Mouse (Mus musculus) intestine, embryonic 15.5 days (tissue): Measurements from ENCODE around the gene Magoh. TPM values are rescaled to one million over a fixed set of nuclear protein-coding genes. Genes with fewer than 3 reads are reported as not detected.

Experiments used
- ATAC-seq: fragments of 200-750 bp; cut with Nextera tagmentation; 2 replicates; pipeline ENCODE4 v1.8.0; 2017; ENCODE audit warnings: moderate TSS enrichment, moderate library complexity
- H3K27ac ChIP-seq: fragments of 300-500 bp; sonication (generic); 2 replicates; pipeline ENCODE4 v1.5.1; 2015; ENCODE audit warnings: mild to moderate bottlenecking, inconsistent platforms
- H3K27me3 ChIP-seq: fragments of 300-500 bp; sonication (generic); replicated peaks from 2 replicates; pipeline ENCODE4 v1.6.1; 2015; ENCODE audit warnings: inconsistent platforms
- H3K36me3 ChIP-seq: fragments of 300-500 bp; sonication (generic); 2 replicates; pipeline ENCODE4 v1.6.1; 2015; ENCODE audit warnings: inconsistent platforms
- H3K4me1 ChIP-seq: fragments of 300-500 bp; sonication (generic); replicated peaks from 2 replicates; pipeline ENCODE4 v1.6.1; 2015; ENCODE audit warnings: inconsistent platforms
- H3K4me2 ChIP-seq: fragments of 300-500 bp; sonication (generic); replicated peaks from 2 replicates; pipeline ENCODE4 v1.6.1; 2015; ENCODE audit warnings: mild to moderate bottlenecking, inconsistent platforms
- H3K4me3 ChIP-seq: fragments of 300-500 bp; sonication (generic); replicated peaks from 2 replicates; pipeline ENCODE4 v1.5.1; 2015; ENCODE audit warnings: inconsistent platforms
- H3K9ac ChIP-seq: fragments of 300-500 bp; sonication (generic); 2 replicates; pipeline ENCODE4 v1.6.1; 2015; ENCODE audit warnings: inconsistent platforms
- H3K9me3 ChIP-seq: fragments of 300-500 bp; sonication (generic); 2 replicates; pipeline ENCODE4 v1.6.1; 2016; ENCODE audit warnings: inconsistent platforms
- WGBS: fragments of 180-500 bp; shearing (Covaris S2); methylation state at CpG from one replicate; pipeline ENCODE4 v1.1.7; 2015; 5-methylcytosine and 5-hydroxymethylcytosine counted together
- polyA plus RNA-seq: library from polyadenylated mRNA; unstranded; fragments of >200 nt; fragmentation: Nextera tagmentation; extraction: Ambion mirVana; gene quantifications from 2 replicates; pipeline ENCODE4 v1.2.1, GENCODE M21; 2015

The Magoh gene
- polyA plus RNA-seq, 1 experiment from 2014 or later: 194 TPM

GRCm38 (mm10) chr4:107892663-107893062 lies 13.1 kb downstream of the Magoh start:
- H3K9ac ChIP-seq: no peak overlapping the region
- no peaks in the 10 kb centered on the region for H3K9me3 ChIP-seq
- peaks cover 24% of the 10 kb centered on the region for H3K36me3 ChIP-seq
- H3K4me2 ChIP-seq: no peak overlapping the region
- H3K4me3 ChIP-seq: no peak overlapping the region
- H3K4me1 ChIP-seq: peaks cover 13% of the 10 kb centered on the region; the same call in 1 of the 2 replicates
- WGBS: 74% methylated on average over 2 of the region's 2 CpGs
- H3K27ac ChIP-seq: no peak overlapping the region
- ATAC-seq: no peak
- no peaks in the 10 kb centered on the region for H3K27me3 ChIP-seq

GRCm38 (mm10) chr4:107899211-107899927 lies 19.8 kb downstream of the Magoh start:
- no peaks in the 10 kb centered on the region for H3K27me3 ChIP-seq
- peaks cover 19% of the 10 kb centered on the region for H3K36me3 ChIP-seq
- no peaks in the 10 kb centered on the region for H3K9me3 ChIP-seq
- no peak overlapping the region; the same call in 1 of the 2 replicates for H3K27ac ChIP-seq
- H3K9ac ChIP-seq: no peak overlapping the region
- no peak overlapping the region for H3K4me3 ChIP-seq
- H3K4me1 ChIP-seq: peaks cover 2% of the 10 kb centered on the region; the same call in 1 of the 2 replicates
- peak; percentile 85 for ATAC-seq
- WGBS: 67% methylated on average over 5 of the region's 5 CpGs
- H3K4me2 ChIP-seq: no peak overlapping the region

- H3K4me1 ChIP-seq: peaks cover 2% of the 10 kb centered on the region; the same call in 1 of the 2 replicates
- whole genome bisulfite sequencing: 94% methylated on average over 3 of the region's 3 CpGs
- no peak overlapping the region for H3K4me2 ChIP-seq
- ATAC-seq: no peak
- peaks cover 24% of the 10 kb centered on the region for H3K36me3 ChIP-seq
- H3K4me3 ChIP-seq: no peak overlapping the region
- no peak overlapping the region for H3K9ac ChIP-seq
- H3K9me3 ChIP-seq: no peaks in the 10 kb centered on the region
- H3K27me3 ChIP-seq: no peaks in the 10 kb centered on the region
- H3K27ac ChIP-seq: peak overlapping the region; percentile 29; the same call in 1 of the 2 replicates
Observed at GRCm38 (mm10) chr4:107900206-107900605, 20.7 kb downstream of the Magoh start.

DNA sequence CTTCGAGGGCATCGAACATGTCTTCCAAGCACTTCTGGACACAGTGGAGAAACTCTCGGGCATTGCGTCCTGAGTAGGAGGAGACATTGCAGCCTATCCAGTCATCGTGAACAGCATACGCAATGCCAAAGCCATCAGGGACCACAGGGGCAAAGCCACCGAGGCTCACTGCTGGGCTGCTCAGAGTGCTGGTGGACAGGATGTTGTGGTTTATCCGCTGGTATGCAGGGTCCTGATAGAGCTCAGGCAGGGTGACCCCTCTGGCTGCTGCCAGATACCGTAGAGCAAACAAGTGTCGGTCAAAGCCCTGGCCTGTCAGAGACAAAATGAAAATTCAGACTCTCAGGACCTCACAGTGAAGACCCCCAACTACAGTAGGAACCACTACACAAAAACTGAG lies 24.7 kb downstream of the Magoh start:
- Histone ChIP-seq H3K27me3 (no peaks in the 10 kb centered on the region), H3K9ac (no peak overlapping the region), H3K27ac (no peak overlapping the region), H3K4me1 (peaks cover 2% of the 10 kb centered on the region; the same call in 1 of the 2 replicates), H3K9me3 (no peaks in the 10 kb centered on the region), H3K4me3 (no peak overlapping the region), H3K36me3 (peaks cover 35% of the 10 kb centered on the region), H3K4me2 (no peak overlapping the region)
- WGBS: 92% methylated on average over 10 of the region's 10 CpGs
- no peak for ATAC-seq

DNA sequence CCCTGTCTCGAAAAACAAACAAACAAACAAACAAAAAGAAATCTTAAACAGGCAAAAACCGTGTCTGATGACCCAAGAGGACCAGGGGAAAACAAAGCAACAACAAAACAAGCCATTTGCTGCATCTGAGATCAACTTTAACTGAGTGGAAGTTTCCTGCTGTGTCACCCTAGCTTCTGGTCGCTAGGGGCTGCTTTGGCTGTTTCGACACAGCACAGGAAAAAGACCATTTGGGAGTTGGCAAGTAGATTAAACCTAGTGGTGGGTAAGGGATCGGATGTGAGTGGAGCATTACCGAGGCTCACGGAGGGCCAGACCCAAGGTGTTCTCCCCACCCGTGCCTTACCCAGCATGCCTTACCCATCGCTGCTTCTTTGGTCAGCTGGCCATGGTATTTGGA lies 27.0 kb downstream of the Magoh start:
- 90% methylated on average over 9 of the region's 9 CpGs for WGBS
- H3K9me3 ChIP-seq: no peaks in the 10 kb centered on the region
- H3K27ac ChIP-seq: no peak overlapping the region
- H3K4me3 ChIP-seq: no peak overlapping the region
- no peak overlapping the region for H3K9ac ChIP-seq
- no peak overlapping the region for H3K4me2 ChIP-seq
- H3K4me1 ChIP-seq: no peaks in the 10 kb centered on the region
- no peaks in the 10 kb centered on the region for H3K27me3 ChIP-seq
- H3K36me3 ChIP-seq: peaks cover 42% of the 10 kb centered on the region
- no peak for ATAC-seq

DNA sequence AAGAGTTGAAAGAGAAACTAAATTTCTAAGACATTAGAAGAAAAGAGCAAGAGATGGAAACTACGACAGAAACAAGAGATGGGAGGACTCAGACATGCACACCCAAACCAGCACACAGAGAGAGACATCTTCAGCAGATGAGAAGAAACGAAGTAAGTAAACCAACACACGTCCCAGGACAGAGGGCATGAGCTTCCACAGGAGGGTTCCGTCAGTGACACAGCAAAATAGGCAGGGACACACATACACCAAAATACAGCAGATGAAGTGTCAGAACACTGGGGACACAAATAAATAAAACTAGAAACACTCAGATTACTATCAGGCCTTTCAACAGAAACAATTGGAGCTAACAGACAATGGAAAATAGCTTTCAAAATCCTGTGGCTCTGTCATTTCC lies 30.5 kb downstream of the Magoh start:
- Histone ChIP-seq H3K9me3 (no peaks in the 10 kb centered on the region), H3K36me3 (peaks cover 53% of the 10 kb centered on the region), H3K4me1 (no peaks in the 10 kb centered on the region), H3K27ac (no peak overlapping the region), H3K4me3 (no peak overlapping the region), H3K4me2 (no peak overlapping the region), H3K9ac (no peak overlapping the region), H3K27me3 (no peaks in the 10 kb centered on the region)
- no peak for ATAC-seq
- 86% methylated on average over 4 of the region's 4 CpGs for WGBS

GRCm38 (mm10) chr4:107920336-107920735 lies 40.8 kb downstream of the Magoh start:
- Histone ChIP-seq H3K27me3 (no peaks in the 10 kb centered on the region), H3K9ac (no peak overlapping the region), H3K9me3 (no peaks in the 10 kb centered on the region), H3K4me1 (peaks cover 18% of the 10 kb centered on the region), H3K4me2 (no peak overlapping the region), H3K4me3 (no peak overlapping the region), H3K36me3 (no peaks in the 10 kb centered on the region), H3K27ac (0 out of 2 replicates have a peak overlapping the region, but pooled peaks have one; percentile 37)
- WGBS: 81% methylated on average over 2 of the region's 2 CpGs
- ATAC-seq: no peak

DNA sequence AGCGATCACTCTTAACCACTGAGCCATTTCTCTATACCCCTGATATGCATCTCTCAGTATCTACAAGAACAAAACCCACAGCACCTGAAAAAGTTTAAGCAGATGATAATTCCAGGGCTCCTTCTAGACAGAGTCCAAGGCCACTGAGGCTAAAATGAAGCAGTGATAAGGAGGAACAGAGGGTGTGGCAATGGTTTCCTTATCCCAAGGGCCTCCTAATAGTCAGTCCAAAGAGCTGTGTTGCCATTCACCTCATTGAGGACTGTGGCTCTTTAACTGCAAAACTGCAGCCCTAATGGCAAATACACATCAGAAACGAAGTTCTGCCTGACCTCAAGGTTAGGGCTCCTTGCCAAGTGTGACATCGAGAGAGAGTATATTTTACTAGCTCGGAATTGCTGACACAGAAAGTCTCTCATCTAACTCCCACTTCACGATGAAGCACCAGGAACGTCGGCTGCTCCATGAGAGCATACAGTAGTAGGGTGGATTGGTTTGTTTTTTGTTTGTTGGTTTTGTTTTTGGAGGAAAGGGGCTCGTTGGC lies 41.7 kb downstream of the Magoh start:
- no peak overlapping the region for H3K4me3 ChIP-seq

GRCm38 (mm10) chr4:107921952-107922351 lies 42.4 kb downstream of the Magoh start:
- Histone ChIP-seq H3K9ac (0 out of 2 replicates have a peak overlapping the region, but pooled peaks have one; percentile 32), H3K4me3 (peak overlapping the region; percentile 65), H3K36me3 (no peaks in the 10 kb centered on the region), H3K27ac (peak overlapping the region; percentile 59), H3K4me1 (peaks cover 18% of the 10 kb centered on the region), H3K9me3 (no peaks in the 10 kb centered on the region), H3K4me2 (peak overlapping the region; percentile 64), H3K27me3 (no peaks in the 10 kb centered on the region)
- peak; percentile 63 for ATAC-seq
- 51% methylated on average over 4 of the region's 4 CpGs for WGBS

More for the DNA sequence above, 41.7 kb downstream of the Magoh start:
- peak overlapping the region; percentile 59 for H3K27ac ChIP-seq
- H3K4me2 ChIP-seq: peak overlapping the region; percentile 64
- no peaks in the 10 kb centered on the region for H3K36me3 ChIP-seq
- WGBS: 47% methylated on average over 8 of the region's 8 CpGs
- no peaks in the 10 kb centered on the region for H3K27me3 ChIP-seq
- no peaks in the 10 kb centered on the region for H3K9me3 ChIP-seq
- peak; percentile 55 for ATAC-seq
- H3K4me1 ChIP-seq: peaks cover 18% of the 10 kb centered on the region
- no peak overlapping the region for H3K9ac ChIP-seq

DNA sequence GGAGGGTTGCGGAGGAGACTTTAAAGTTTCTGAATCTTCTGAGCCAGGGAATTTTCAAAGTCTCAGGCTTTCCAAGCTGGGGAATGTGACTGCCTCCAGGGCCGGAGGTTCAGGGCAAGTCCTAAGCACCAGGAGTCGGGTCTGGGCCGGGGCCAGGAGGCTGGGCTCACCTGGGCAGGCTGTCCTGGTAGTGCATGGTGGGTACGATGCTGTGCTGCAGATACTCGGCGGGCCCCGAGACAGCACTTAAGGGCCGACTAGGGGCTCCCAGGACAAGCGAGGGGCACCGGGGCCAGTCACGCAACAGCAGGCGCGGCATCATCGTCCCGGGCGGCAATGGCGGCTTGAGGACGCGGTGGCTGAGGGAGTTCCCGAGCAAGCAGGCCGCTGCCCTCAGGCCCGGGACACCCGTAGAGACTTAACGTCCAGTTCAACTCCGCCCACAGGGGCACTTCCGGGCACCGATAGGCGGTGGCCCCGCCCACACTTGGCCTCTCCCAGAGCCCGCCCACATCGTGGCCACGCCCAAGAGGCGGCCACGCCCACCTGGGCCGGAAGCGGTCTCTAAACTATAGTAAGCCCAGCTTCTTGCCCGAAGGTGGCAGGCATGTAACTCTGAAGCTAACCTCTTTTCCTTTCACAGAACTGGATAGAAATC lies 43.7 kb downstream of the Magoh start, which contains the start of gene Cpt2:
Gene Cpt2 (minus strand): TSS at position 466 of the 658 bp plus-strand sequence.
- no peaks in the 10 kb centered on the region for H3K36me3 ChIP-seq
- WGBS: under 1% methylated on average over 38 of the region's 38 CpGs

GRCm38 (mm10) chr4:107923803-107924194 lies 44.2 kb downstream of the Magoh start:
- no peak overlapping the region for H3K9ac ChIP-seq
- H3K36me3 ChIP-seq: no peaks in the 10 kb centered on the region
- H3K4me2 ChIP-seq: peak overlapping the region; percentile 64
- WGBS: 50% methylated on average over 7 of the region's 7 CpGs
- H3K27ac ChIP-seq: peak overlapping the region; percentile 15; the same call in 1 of the 2 replicates
- H3K27me3 ChIP-seq: no peaks in the 10 kb centered on the region
- peak; percentile 6; the same call in 1 of the 2 replicates for ATAC-seq
- H3K4me1 ChIP-seq: peaks cover 18% of the 10 kb centered on the region
- no peaks in the 10 kb centered on the region for H3K9me3 ChIP-seq
- peak overlapping the region; percentile 65 for H3K4me3 ChIP-seq

More for the DNA sequence above, 43.7 kb downstream of the Magoh start, which contains the start of gene Cpt2:
- no peaks in the 10 kb centered on the region for H3K9me3 ChIP-seq
- H3K27ac ChIP-seq: peak within 1 kb of the TSS; percentile 82
- no peaks in the 10 kb centered on the region for H3K27me3 ChIP-seq
- H3K9ac ChIP-seq: peak within 1 kb of the TSS; percentile 75
- ATAC-seq: peak; percentile 96
- H3K4me1 ChIP-seq: peaks cover 18% of the 10 kb centered on the region
- peak within 1 kb of the TSS; percentile 65 for H3K4me3 ChIP-seq
- peak within 1 kb of the TSS; percentile 64 for H3K4me2 ChIP-seq

DNA sequence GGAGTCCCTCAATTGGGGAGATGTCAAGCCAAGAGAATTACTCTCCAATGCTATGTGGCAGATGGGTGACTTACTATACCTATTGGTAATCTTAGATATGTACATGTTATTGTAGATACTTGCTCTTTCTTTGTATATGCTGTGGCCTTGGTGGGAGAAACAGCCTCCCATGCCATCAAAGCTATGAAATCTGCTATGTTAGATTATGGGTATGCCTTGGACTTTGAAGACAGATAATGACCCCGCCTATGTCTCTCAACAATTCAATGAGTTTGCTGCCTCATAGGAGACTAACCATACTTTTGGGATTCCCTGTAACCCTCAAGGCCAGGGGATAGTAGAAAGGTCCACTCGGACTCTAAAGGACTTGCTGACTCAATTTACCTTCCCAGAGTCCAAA lies 48.7 kb downstream of the Magoh start:
- no peak overlapping the region for H3K4me3 ChIP-seq
- WGBS: 68% methylated on average over 2 of the region's 2 CpGs
- H3K36me3 ChIP-seq: no peaks in the 10 kb centered on the region
- no peaks in the 10 kb centered on the region for H3K27me3 ChIP-seq
- H3K9ac ChIP-seq: no peak overlapping the region
- H3K4me1 ChIP-seq: no peaks in the 10 kb centered on the region
- no peak overlapping the region for H3K4me2 ChIP-seq
- no peak for ATAC-seq
- no peak overlapping the region for H3K27ac ChIP-seq
- H3K9me3 ChIP-seq: no peaks in the 10 kb centered on the region
